Mouse (Mus musculus): ENCODE data around the gene Tmem145. TPM values are rescaled to one million over a fixed set of nuclear protein-coding genes. Genes with fewer than 3 reads are reported as not detected.

The Tmem145 gene
- polyA plus RNA-seq, 1 experiment, result not detected

DNA sequence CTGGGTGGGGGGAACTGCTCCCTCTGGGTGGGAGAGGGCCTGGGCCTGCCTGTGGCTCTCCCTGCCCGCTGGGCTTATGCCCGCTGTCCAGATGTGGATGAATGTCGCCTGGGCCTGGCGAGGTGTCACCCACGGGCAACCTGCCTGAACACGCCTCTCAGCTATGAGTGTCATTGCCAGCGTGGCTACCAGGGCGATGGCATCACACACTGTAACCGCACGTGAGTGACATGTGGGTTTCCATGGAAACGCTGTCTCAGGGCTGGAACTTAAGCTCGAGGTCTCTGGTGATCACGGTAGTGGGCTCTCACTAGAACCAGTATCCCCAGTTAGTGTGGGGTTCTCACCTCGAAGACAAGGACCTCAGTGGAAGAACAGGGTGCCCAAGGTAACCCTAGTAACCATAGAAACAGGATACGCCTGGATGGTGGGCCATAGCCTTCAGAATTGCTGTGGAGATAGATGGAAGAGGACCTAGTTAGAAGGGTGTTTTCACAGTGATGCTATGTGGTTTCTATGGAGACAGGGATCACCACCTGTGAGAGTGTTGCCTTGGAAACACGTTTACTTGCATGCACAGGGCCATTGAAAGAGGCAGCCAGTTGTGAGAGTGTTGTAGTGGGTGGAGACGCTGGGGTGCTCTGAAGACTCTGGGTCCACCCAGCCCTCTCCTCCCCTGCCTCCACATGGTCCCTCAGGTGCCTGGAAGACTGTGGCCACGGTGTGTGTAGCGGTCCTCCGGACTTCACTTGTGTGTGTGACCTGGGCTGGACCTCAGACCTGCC, 35.3 kb downstream of the Tmem145 start:
- no peak overlapping the region for H3K27ac ChIP-seq (ENCODE audit: insufficient read depth, low read depth, low read length)
- no peak overlapping the region for H3K4me3 ChIP-seq (ENCODE audit: insufficient read depth, low read length)
- no peak for TF ChIP-seq POLR2A (IDR thresholded peaks at IDR 0.05; ENCODE audit: borderline replicate concordance, low read depth, low read length)
- no peak for TF ChIP-seq CTCF (IDR thresholded peaks at IDR 0.05; ENCODE audit: low read depth, low read length)
- no peaks in the 10 kb centered on the region for H3K4me1 ChIP-seq (ENCODE audit: control insufficient read depth, insufficient read depth, low read length)

DNA sequence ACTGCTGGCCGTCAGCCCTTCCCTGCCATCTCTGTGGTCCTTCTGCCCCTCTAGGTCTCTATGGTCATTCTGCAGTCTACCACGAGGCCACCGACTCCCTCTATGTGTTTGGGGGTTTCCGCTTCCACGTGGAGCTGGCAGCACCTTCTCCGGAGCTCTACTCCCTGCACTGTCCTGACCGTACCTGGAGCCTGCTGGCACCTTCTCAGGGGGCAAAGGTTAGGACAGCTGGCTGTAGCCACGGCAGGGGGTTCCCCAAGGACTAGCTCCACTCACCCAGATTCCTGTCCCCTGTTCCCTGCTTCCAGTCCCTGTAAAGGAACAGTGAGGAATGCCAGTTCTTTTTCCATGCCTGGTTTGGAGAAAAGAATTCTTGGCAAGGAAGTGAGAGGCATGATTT, 43.0 kb downstream of the Tmem145 start:
- TF ChIP-seq POLR2A (IDR thresholded peaks at IDR 0.05; ENCODE audit: borderline replicate concordance, low read depth, low read length) (no peak), CTCF (IDR thresholded peaks at IDR 0.05; ENCODE audit: low read depth, low read length) (no peak)
- no peak overlapping the region for H3K27ac ChIP-seq (ENCODE audit: insufficient read depth, low read depth, low read length)
- H3K4me3 ChIP-seq (ENCODE audit: insufficient read depth, low read length), result no peak overlapping the region
- no peaks in the 10 kb centered on the region for H3K4me1 ChIP-seq (ENCODE audit: control insufficient read depth, insufficient read depth, low read length)

DNA sequence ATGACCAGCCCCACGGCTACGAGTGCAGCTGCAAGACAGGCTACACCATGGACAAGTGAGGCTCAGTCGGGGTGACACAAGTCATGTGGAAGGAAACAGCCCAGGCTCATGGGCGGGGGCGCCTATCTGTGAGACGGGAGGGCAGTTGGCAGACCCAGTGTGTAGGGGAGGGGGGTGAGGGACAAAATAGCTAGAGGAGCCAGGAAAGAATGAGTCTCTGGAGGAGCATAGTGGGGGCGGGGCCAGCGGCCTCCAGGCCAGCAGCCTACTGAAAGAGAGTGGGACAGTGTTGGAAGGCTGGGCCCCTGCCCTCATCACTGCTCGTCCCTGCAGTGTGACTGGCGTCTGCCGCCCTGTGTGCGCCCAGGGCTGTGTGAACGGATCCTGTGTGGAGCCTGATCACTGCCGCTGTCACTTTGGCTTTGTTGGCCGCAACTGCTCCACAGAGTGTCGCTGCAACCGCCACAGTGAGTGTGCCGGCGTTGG, 52.9 kb downstream of the Tmem145 start:
- Histone ChIP-seq H3K4me1 (ENCODE audit: control insufficient read depth, insufficient read depth, low read length) (no peaks in the 10 kb centered on the region), H3K4me3 (ENCODE audit: insufficient read depth, low read length) (no peak overlapping the region), H3K27ac (ENCODE audit: insufficient read depth, low read depth, low read length) (no peak overlapping the region)
- no peak for TF ChIP-seq POLR2A (IDR thresholded peaks at IDR 0.05; ENCODE audit: borderline replicate concordance, low read depth, low read length)
- TF ChIP-seq CTCF (IDR thresholded peaks at IDR 0.05; ENCODE audit: low read depth, low read length), result no peak

DNA sequence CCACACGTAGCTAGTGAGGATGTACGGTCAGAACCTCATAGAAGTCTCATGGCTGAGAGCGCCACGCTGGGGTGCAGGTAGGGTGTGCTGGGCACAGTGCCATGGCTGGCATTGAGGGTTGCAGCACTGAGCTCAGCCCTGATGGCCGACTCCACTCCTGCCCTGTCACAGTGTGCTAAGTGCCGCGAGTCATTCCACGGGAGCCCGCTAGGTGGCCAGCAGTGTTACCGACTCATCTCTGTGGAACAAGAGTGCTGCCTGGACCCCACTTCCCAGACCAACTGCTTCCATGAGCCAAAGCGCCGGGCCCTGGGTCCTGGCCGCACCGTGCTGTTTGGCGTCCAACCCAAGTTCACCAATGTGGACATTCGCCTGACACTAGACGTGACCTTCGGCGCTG, 57.2 kb downstream of the Tmem145 start:
- no peak for TF ChIP-seq CTCF (IDR thresholded peaks at IDR 0.05; ENCODE audit: low read depth, low read length)
- no peak for TF ChIP-seq POLR2A (IDR thresholded peaks at IDR 0.05; ENCODE audit: borderline replicate concordance, low read depth, low read length)
- Histone ChIP-seq H3K27ac (ENCODE audit: insufficient read depth, low read depth, low read length) (no peak overlapping the region), H3K4me1 (ENCODE audit: control insufficient read depth, insufficient read depth, low read length) (no peaks in the 10 kb centered on the region), H3K4me3 (ENCODE audit: insufficient read depth, low read length) (no peak overlapping the region)

DNA sequence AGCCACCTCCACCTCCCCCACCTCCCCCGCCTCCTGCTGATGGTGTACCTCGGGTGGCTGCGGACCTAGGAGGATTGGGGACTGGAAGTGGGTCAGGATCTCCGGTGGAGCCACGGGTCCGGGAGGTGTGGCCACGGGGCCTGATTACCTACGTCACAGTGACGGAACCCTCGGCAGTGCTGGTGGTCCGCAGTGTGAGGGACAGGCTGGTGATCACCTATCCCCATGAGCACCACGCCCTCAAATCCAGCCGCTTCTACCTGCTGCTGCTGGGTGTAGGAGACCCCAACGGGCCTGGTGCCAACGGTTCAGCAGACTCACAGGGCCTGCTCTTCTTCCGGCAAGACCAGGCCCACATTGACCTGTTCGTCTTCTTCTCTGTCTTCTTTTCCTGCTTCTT, 57.7 kb downstream of the Tmem145 start:
- no peak overlapping the region for H3K4me3 ChIP-seq (ENCODE audit: insufficient read depth, low read length)
- no peak overlapping the region for H3K27ac ChIP-seq (ENCODE audit: insufficient read depth, low read depth, low read length)
- H3K4me1 ChIP-seq (ENCODE audit: control insufficient read depth, insufficient read depth, low read length), result no peaks in the 10 kb centered on the region
- TF ChIP-seq CTCF (IDR thresholded peaks at IDR 0.05; ENCODE audit: low read depth, low read length) (no peak), POLR2A (IDR thresholded peaks at IDR 0.05; ENCODE audit: borderline replicate concordance, low read depth, low read length) (no peak)

Other genes starting within 250 kb of the Tmem145 start
- gene Grik5, start 233.8 kb upstream of the Tmem145 start, polyA plus RNA-seq (2012; ENCODE audit: insufficient read depth, insufficient read length, missing spikeins), result 1.5 and 2.1 TPM in 2 replicates
- gene Zfp574, start 233.5 kb upstream of the Tmem145 start, polyA plus RNA-seq (2012; ENCODE audit: insufficient read depth, insufficient read length, missing spikeins), result 9.6 and 9.7 TPM in 2 replicates
- 105 and 121 TPM in 2 replicates for gene Pou2f2, start 126.4 kb upstream of the Tmem145 start, polyA plus RNA-seq (2012; ENCODE audit: insufficient read depth, insufficient read length, missing spikeins)
- 12.6 and 12.7 TPM in 2 replicates for gene Dedd2, start 85.5 kb upstream of the Tmem145 start, polyA plus RNA-seq (2012; ENCODE audit: insufficient read depth, insufficient read length, missing spikeins)
- gene Zfp526, start 84.7 kb upstream of the Tmem145 start, polyA plus RNA-seq (2012; ENCODE audit: insufficient read depth, insufficient read length, missing spikeins), result 5.0 and 6.4 TPM in 2 replicates
- 78.6 and 87.1 TPM in 2 replicates for gene Gsk3a, start 68.3 kb upstream of the Tmem145 start, polyA plus RNA-seq (2012; ENCODE audit: insufficient read depth, insufficient read length, missing spikeins)
- 22.7 and 27.8 TPM in 2 replicates for gene Erf, start 55.3 kb upstream of the Tmem145 start, polyA plus RNA-seq (2012; ENCODE audit: insufficient read depth, insufficient read length, missing spikeins)
- 251 and 272 TPM in 2 replicates for gene Cic, start 38.4 kb upstream of the Tmem145 start, polyA plus RNA-seq (2012; ENCODE audit: insufficient read depth, insufficient read length, missing spikeins)
- 35.5 and 38.0 TPM in 2 replicates for gene Pafah1b3, start 8.1 kb upstream of the Tmem145 start, polyA plus RNA-seq (2012; ENCODE audit: insufficient read depth, insufficient read length, missing spikeins)
- gene Prr19, start 4.7 kb upstream of the Tmem145 start, polyA plus RNA-seq (2012; ENCODE audit: insufficient read depth, insufficient read length, missing spikeins), result not detected in 2 replicates
- 13.2 and 13.8 TPM in 2 replicates for gene Megf8, start 11.1 kb downstream of the Tmem145 start, polyA plus RNA-seq (2012; ENCODE audit: insufficient read depth, insufficient read length, missing spikeins)
- not detected in 2 replicates for gene Cnfn, start 63.6 kb downstream of the Tmem145 start, polyA plus RNA-seq (2012; ENCODE audit: insufficient read depth, insufficient read length, missing spikeins)
- 28.7 and 37.1 TPM in 2 replicates for gene Lipe, start 92.6 kb downstream of the Tmem145 start, polyA plus RNA-seq (2012; ENCODE audit: insufficient read depth, insufficient read length, missing spikeins)
- not detected in 2 replicates for gene Cxcl17, start 106.8 kb downstream of the Tmem145 start, polyA plus RNA-seq (2012; ENCODE audit: insufficient read depth, insufficient read length, missing spikeins)
- 20.1 and 21.5 TPM in 2 replicates for gene Ceacam1, start 171.5 kb downstream of the Tmem145 start, polyA plus RNA-seq (2012; ENCODE audit: insufficient read depth, insufficient read length, missing spikeins)
- 0.52 TPM in 1 of 2 replicates, not detected in the other for gene Ceacam2, start 233.8 kb downstream of the Tmem145 start, polyA plus RNA-seq (2012; ENCODE audit: insufficient read depth, insufficient read length, missing spikeins)

Measured in bone marrow macrophage, adult 2 months (primary cell).